Mouse (Mus musculus) forebrain, embryonic 16.5 days (tissue): ENCODE measurements around the gene Gm12394. TPM values are rescaled to one million over a fixed set of nuclear protein-coding genes. Genes with fewer than 3 reads are reported as not detected.

Experiments used
- polyA plus RNA-seq: library from polyadenylated mRNA; unstranded; fragments of >200 nt; fragmentation: Nextera tagmentation; extraction: Ambion mirVana; gene quantifications from 2 replicates; pipeline ENCODE4 v1.2.1, GENCODE M21; 2015

The Gm12394 gene
- polyA plus RNA-seq, 1 experiment from 2014 or later: 0.49 TPM

Other genes starting within 250 kb of the Gm12394 start
- gene Gm10591, start 244.6 kb downstream of the Gm12394 start, polyA plus RNA-seq: not detected in 2 replicates
- gene Gm2564, start 227.1 kb downstream of the Gm12394 start, polyA plus RNA-seq: not detected in 2 replicates
- not detected in 2 replicates for gene Ccl27b, start 201.5 kb downstream of the Gm12394 start, polyA plus RNA-seq
- gene Il11ra2, start 194.9 kb downstream of the Gm12394 start, polyA plus RNA-seq: not detected in 2 replicates
- 0.86 TPM in 1 of 2 replicates, not detected in the other for gene 4930578G10Rik, start 121.2 kb downstream of the Gm12394 start, polyA plus RNA-seq
- gene Ccl19, start 100.2 kb downstream of the Gm12394 start, polyA plus RNA-seq: not detected in 2 replicates
- 0.58 and 0.62 TPM in 2 replicates for gene Ccl21a, start 82.8 kb downstream of the Gm12394 start, polyA plus RNA-seq
- gene Fam205a1, start 2.9 kb downstream of the Gm12394 start, polyA plus RNA-seq: 0.15 TPM in 1 of 2 replicates, not detected in the other
- 1.4 and 1.6 TPM in 2 replicates for gene Fam205c, start 17.5 kb upstream of the Gm12394 start, polyA plus RNA-seq
- gene Phf24, start 59.9 kb upstream of the Gm12394 start, polyA plus RNA-seq: 25.2 and 33.6 TPM in 2 replicates
- gene Dnajb5, start 93.0 kb upstream of the Gm12394 start, polyA plus RNA-seq: 56.0 and 82.4 TPM in 2 replicates
- gene 1700022I11Rik, start 112.8 kb upstream of the Gm12394 start, polyA plus RNA-seq: 0.51 and 0.60 TPM in 2 replicates
- 509 and 532 TPM in 2 replicates for gene Vcp, start 143.7 kb upstream of the Gm12394 start, polyA plus RNA-seq
- gene Fancg, start 153.7 kb upstream of the Gm12394 start, polyA plus RNA-seq: 32.8 and 33.2 TPM in 2 replicates
- gene Pigo, start 169.0 kb upstream of the Gm12394 start, polyA plus RNA-seq: 20.9 and 24.5 TPM in 2 replicates
- 237 and 238 TPM in 2 replicates for gene Stoml2, start 174.9 kb upstream of the Gm12394 start, polyA plus RNA-seq
- 39.2 and 48.2 TPM in 2 replicates for gene Fam214b, start 189.4 kb upstream of the Gm12394 start, polyA plus RNA-seq
- 15.5 and 21.6 TPM in 2 replicates for gene Unc13b, start 202.2 kb upstream of the Gm12394 start, polyA plus RNA-seq